Mouse (Mus musculus): ENCODE data around the gene Pcsk2. TPM values are rescaled to one million over a fixed set of nuclear protein-coding genes. Genes with fewer than 3 reads are reported as not detected.

The Pcsk2 gene
- polyA plus RNA-seq, 1 experiment from 2014 or later = 4.5 TPM

DNA sequence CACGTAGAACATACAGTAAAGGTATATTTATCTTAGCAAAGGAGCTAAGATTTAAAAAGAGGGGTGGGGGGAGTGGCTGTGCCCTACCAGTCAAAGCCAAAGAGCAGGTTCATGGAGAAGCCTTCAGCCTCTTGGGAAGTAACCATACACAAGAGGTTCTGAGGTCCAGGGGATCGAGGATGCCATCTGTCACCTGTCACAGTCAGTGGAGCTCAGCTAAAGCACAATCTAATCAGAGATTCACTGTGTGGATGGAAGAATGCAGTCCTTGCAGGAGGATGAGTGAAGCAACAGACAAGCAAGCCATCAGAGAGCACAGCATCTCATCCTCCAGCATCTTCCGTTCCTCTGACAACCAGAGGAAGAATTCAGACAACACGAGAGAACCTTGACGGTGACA is 244.0 kb downstream of the Pcsk2 start:
- Histone ChIP-seq H3K9ac (ENCODE audit: low read depth, low read length) (no peak overlapping the region), H3K27me3 (ENCODE audit: control insufficient read depth, insufficient read depth, low read length) (no peaks in the 10 kb centered on the region), H3K4me3 (ENCODE audit: low read depth, low read length) (no peak overlapping the region), H3K4me2 (replicated peaks; ENCODE audit: low read depth, low read length) (no peak overlapping the region), H3K27ac (ENCODE audit: low read depth, low read length) (no peak overlapping the region), H3K9me3 (ENCODE audit: control insufficient read depth, low read length) (no peaks in the 10 kb centered on the region), H3K36me3 (ENCODE audit: control insufficient read depth, insufficient read depth, low read length) (no peaks in the 10 kb centered on the region), H3K4me1 (replicated peaks; ENCODE audit: control insufficient read depth, insufficient read depth, low read length) (no peaks in the 10 kb centered on the region)
- 89% methylated on average over 5 of the region's 5 CpGs for whole genome bisulfite sequencing
- DNase-seq (ENCODE audit: low spot score) (no peak), ATAC-seq (ENCODE audit: low FRiP score) (no peak)

DNA sequence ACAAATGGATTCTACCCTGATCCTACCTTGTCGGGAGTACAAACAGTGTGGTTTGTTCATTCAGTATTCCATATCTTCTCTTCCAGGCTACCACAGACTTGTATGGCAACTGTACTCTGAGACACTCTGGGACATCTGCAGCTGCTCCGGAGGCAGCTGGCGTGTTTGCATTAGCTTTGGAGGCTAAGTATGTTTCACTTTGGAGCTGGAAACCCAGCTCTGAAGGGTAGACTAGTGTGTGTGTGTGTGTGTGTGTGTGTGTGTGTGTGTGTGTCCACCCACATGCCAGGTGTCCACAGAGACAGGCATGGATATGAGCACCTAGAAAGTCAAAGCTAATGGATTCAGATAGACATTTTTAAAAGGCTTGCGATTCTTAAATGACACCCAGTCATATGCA is 249.9 kb downstream of the Pcsk2 start:
- Histone ChIP-seq H3K27me3 (ENCODE audit: control insufficient read depth, insufficient read depth, low read length) (no peaks in the 10 kb centered on the region), H3K36me3 (ENCODE audit: control insufficient read depth, insufficient read depth, low read length) (no peaks in the 10 kb centered on the region), H3K4me1 (replicated peaks; ENCODE audit: control insufficient read depth, insufficient read depth, low read length) (no peaks in the 10 kb centered on the region), H3K9me3 (ENCODE audit: control insufficient read depth, low read length) (no peaks in the 10 kb centered on the region), H3K27ac (ENCODE audit: low read depth, low read length) (no peak overlapping the region), H3K4me3 (ENCODE audit: low read depth, low read length) (no peak overlapping the region), H3K9ac (ENCODE audit: low read depth, low read length) (no peak overlapping the region), H3K4me2 (replicated peaks; ENCODE audit: low read depth, low read length) (no peak overlapping the region)
- no peak for DNase-seq (ENCODE audit: low spot score)
- no peak for ATAC-seq (ENCODE audit: low FRiP score)
- WGBS = 92% methylated on average over 4 of the region's 4 CpGs

DNA sequence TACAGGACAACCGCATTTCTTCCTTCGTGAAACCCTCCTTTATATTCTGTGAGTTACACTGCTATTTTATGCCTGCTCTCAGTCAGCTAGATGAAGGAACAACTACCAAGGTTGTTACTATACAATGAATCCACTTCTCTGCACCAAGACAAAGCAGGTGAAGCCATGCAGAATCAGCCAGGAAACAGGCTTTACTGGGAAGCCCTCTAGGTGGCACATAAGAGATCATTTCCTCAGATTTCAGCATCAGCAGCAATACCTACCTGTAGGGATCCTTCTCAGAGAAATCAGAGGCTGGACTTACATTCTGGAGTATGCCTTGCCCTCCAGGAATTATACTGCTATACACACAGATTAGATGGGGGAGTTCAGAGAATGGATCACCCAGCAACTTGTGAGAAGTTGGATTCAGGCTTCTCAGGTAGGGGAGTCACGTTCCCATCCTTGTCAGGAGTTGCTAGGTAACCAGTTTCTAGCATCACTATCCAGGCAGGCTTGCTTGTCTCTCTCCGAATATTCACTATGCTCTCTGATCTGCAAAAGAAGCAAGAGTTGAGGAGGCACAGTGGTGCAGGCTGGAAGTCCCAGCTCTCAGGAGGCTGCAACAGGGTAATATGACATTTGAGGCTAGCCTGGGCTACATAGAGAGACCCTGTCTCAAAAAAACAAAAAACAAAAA is 250.5 kb downstream of the Pcsk2 start:
- ATAC-seq (ENCODE audit: low FRiP score) (no peak), DNase-seq (ENCODE audit: low spot score) (no peak)
- no peaks in the 10 kb centered on the region for H3K9me3 ChIP-seq (ENCODE audit: control insufficient read depth, low read length)
- no peak overlapping the region for H3K27ac ChIP-seq (ENCODE audit: low read depth, low read length)
- H3K4me3 ChIP-seq (ENCODE audit: low read depth, low read length) = no peak overlapping the region
- no peaks in the 10 kb centered on the region for H3K27me3 ChIP-seq (ENCODE audit: control insufficient read depth, insufficient read depth, low read length)
- H3K4me1 ChIP-seq (replicated peaks; ENCODE audit: control insufficient read depth, insufficient read depth, low read length) = no peaks in the 10 kb centered on the region
- WGBS = 73% methylated on average over 4 of the region's 4 CpGs
- H3K4me2 ChIP-seq (replicated peaks; ENCODE audit: low read depth, low read length) = no peak overlapping the region
- no peak overlapping the region for H3K9ac ChIP-seq (ENCODE audit: low read depth, low read length)
- no peaks in the 10 kb centered on the region for H3K36me3 ChIP-seq (ENCODE audit: control insufficient read depth, insufficient read depth, low read length)

DNA sequence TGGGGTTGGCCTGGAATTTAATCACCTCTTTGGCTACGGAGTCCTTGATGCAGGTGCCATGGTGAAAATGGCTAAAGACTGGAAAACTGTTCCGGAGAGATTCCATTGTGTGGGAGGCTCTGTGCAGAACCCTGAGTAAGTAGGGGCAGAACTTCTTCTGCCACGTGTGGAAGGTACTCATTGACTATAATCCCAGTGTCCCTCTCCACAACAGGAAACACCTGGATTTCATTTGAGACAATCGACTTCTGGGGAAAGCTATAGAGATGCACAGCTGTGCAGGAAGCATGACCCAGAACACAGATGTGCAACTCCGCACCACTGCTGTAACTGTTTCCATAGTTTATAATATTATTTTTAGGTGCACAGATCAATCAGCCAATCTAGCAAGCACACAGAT is 255.1 kb downstream of the Pcsk2 start:
- no peak overlapping the region for H3K9ac ChIP-seq (ENCODE audit: low read depth, low read length)
- no peaks in the 10 kb centered on the region for H3K36me3 ChIP-seq (ENCODE audit: control insufficient read depth, insufficient read depth, low read length)
- no peak overlapping the region for H3K4me3 ChIP-seq (ENCODE audit: low read depth, low read length)
- no peak for ATAC-seq (ENCODE audit: low FRiP score)
- no peaks in the 10 kb centered on the region for H3K9me3 ChIP-seq (ENCODE audit: control insufficient read depth, low read length)
- H3K4me1 ChIP-seq (replicated peaks; ENCODE audit: control insufficient read depth, insufficient read depth, low read length) = no peaks in the 10 kb centered on the region
- no peak overlapping the region for H3K27ac ChIP-seq (ENCODE audit: low read depth, low read length)
- DNase-seq (ENCODE audit: low spot score) = no peak
- no peak overlapping the region for H3K4me2 ChIP-seq (replicated peaks; ENCODE audit: low read depth, low read length)
- H3K27me3 ChIP-seq (ENCODE audit: control insufficient read depth, insufficient read depth, low read length) = no peaks in the 10 kb centered on the region
- WGBS = 79% methylated on average over 5 of the region's 5 CpGs

DNA sequence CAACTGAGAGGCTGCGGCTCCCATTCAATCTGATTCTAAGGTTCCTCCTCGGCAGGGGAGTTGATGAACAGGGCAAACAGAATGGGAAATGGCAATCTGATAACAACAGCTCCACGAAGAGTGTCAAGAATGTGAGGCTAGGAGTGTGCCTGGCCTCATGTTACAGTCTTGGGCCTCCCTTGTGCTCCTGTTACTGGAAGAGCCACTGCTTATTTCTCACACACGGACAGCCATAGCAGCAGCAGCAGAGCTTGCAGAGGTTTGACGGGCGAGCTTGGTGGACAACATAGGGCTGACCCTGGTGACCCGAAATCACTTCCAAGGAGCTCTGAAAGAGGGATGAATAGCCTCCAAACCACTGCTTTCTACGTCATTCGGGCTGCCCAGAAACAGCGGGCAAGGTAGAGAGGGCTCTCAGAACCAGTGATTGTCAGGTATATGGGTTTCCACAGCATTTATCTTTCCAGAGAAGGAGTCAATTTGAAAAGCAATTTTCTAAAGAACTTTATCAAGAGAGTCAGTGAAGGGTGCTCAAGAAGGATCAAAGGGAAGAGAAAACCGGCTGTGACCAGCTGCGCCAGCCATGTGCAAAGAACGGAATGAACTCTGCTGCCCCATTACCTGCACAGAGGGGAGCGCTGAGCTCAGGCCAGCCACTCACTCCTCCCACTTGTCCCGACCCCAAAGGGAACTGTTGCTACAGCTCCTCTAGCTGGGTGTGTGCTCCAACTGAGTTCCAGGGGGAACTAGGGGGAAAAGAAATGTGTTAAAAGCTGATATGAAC is 260.4 kb downstream of the Pcsk2 start:
- Histone ChIP-seq H3K4me2 (replicated peaks; ENCODE audit: low read depth, low read length) (no peak overlapping the region), H3K4me3 (ENCODE audit: low read depth, low read length) (no peak overlapping the region), H3K9me3 (ENCODE audit: control insufficient read depth, low read length) (no peaks in the 10 kb centered on the region), H3K27me3 (ENCODE audit: control insufficient read depth, insufficient read depth, low read length) (no peaks in the 10 kb centered on the region), H3K4me1 (replicated peaks; ENCODE audit: control insufficient read depth, insufficient read depth, low read length) (no peaks in the 10 kb centered on the region), H3K9ac (ENCODE audit: low read depth, low read length) (no peak overlapping the region), H3K36me3 (ENCODE audit: control insufficient read depth, insufficient read depth, low read length) (no peaks in the 10 kb centered on the region), H3K27ac (ENCODE audit: low read depth, low read length) (no peak overlapping the region)
- ATAC-seq (ENCODE audit: low FRiP score) = no peak
- WGBS = 64% methylated on average over 15 of the region's 15 CpGs
- no peak for DNase-seq (ENCODE audit: low spot score)

DNA sequence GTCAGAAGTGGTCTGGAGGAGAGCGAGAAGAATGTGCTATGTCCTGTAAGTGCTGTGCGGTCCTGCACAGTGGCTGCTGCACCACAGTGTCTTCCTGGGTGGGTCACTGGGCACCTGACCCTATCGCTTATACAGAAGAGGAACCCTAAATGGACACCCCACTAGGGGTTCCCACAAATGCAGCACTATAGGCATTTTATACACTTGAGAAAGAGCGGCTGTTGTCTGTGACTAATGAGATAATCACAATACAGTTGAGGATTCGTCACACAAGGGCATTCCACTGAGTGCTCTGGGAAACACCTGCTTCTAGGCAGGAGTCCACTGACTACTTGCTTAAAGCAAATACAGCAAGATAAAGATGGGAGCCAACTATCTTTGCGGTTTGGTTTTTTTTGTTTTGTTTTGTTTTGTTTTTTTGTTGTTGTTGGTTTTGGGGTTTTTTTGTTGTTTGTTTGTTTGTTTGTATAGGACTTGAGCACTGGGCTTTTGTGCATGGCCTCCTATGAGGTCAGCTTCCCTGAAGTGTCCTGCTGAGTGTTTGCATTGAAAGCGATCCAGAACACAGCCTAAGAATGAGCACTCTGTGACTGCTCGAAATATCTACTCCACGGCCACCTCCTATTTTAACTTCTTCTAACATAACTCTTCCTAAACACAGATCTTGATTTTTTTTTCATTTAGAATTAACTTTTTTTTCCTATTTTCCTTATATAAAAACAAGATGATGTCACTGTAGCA is 261.1 kb downstream of the Pcsk2 start:
- ATAC-seq (ENCODE audit: low FRiP score) (no peak), DNase-seq (ENCODE audit: low spot score) (no peak)
- no peak overlapping the region for H3K27ac ChIP-seq (ENCODE audit: low read depth, low read length)
- H3K4me1 ChIP-seq (replicated peaks; ENCODE audit: control insufficient read depth, insufficient read depth, low read length) = no peaks in the 10 kb centered on the region
- H3K4me3 ChIP-seq (ENCODE audit: low read depth, low read length) = no peak overlapping the region
- H3K36me3 ChIP-seq (ENCODE audit: control insufficient read depth, insufficient read depth, low read length) = no peaks in the 10 kb centered on the region
- no peak overlapping the region for H3K4me2 ChIP-seq (replicated peaks; ENCODE audit: low read depth, low read length)
- H3K9me3 ChIP-seq (ENCODE audit: control insufficient read depth, low read length) = no peaks in the 10 kb centered on the region
- H3K27me3 ChIP-seq (ENCODE audit: control insufficient read depth, insufficient read depth, low read length) = no peaks in the 10 kb centered on the region
- no peak overlapping the region for H3K9ac ChIP-seq (ENCODE audit: low read depth, low read length)
- 66% methylated on average over 9 of the region's 9 CpGs for WGBS

DNA sequence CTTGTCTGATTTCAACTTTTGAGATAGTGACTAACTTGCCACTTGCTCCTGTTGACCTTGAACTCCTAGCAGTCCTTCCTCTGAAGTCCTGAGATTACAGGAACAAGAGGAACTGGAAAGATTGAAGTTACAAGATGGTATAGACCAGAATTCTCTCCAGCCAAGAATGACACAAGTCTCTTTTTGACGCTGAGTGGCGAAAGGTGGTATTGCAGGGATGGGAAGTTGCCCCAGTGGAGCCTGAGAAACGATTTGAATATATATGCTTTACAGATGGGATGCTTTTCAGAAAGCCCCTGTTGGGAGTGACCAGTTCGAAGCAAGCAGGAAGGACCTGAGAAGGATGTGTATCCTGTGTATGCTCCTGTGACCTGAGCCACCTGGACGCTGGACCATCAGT is 262.8 kb downstream of the Pcsk2 start:
- WGBS = 64% methylated on average over 5 of the region's 5 CpGs
- DNase-seq (ENCODE audit: low spot score) = peak; percentile 11
- ATAC-seq (ENCODE audit: low FRiP score) = no peak
- no peaks in the 10 kb centered on the region for H3K4me1 ChIP-seq (replicated peaks; ENCODE audit: control insufficient read depth, insufficient read depth, low read length)
- no peaks in the 10 kb centered on the region for H3K9me3 ChIP-seq (ENCODE audit: control insufficient read depth, low read length)
- no peaks in the 10 kb centered on the region for H3K27me3 ChIP-seq (ENCODE audit: control insufficient read depth, insufficient read depth, low read length)
- H3K4me2 ChIP-seq (replicated peaks; ENCODE audit: low read depth, low read length) = no peak overlapping the region
- no peak overlapping the region for H3K9ac ChIP-seq (ENCODE audit: low read depth, low read length)
- no peak overlapping the region for H3K27ac ChIP-seq (ENCODE audit: low read depth, low read length)
- H3K36me3 ChIP-seq (ENCODE audit: control insufficient read depth, insufficient read depth, low read length) = no peaks in the 10 kb centered on the region
- H3K4me3 ChIP-seq (ENCODE audit: low read depth, low read length) = no peak overlapping the region

DNA sequence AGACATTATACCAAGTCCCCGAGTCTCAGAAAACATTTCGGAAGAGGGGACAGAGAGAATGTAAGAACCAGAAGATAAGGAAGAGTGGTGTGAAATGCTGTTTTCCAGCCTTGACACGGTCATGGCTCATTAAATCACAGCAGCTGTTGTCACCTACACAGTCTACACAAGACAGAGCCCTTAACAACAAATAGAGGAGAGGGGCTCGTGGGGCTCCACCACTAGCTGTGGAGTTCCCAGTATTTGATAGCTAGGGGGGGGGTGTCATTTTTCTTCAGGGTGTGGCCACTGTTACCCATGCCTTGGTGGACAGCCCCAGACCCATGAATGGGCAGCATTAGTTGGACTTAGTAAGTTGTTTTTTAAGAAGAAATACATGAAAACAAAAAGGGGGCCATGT is 266.3 kb downstream of the Pcsk2 start:
- H3K36me3 ChIP-seq (ENCODE audit: control insufficient read depth, insufficient read depth, low read length) = no peaks in the 10 kb centered on the region
- H3K27ac ChIP-seq (ENCODE audit: low read depth, low read length) = no peak overlapping the region
- H3K4me2 ChIP-seq (replicated peaks; ENCODE audit: low read depth, low read length) = no peak overlapping the region
- WGBS = 61% methylated on average over 4 of the region's 4 CpGs
- no peak overlapping the region for H3K4me3 ChIP-seq (ENCODE audit: low read depth, low read length)
- ATAC-seq (ENCODE audit: low FRiP score) (no peak), DNase-seq (ENCODE audit: low spot score) (no peak)
- no peaks in the 10 kb centered on the region for H3K4me1 ChIP-seq (replicated peaks; ENCODE audit: control insufficient read depth, insufficient read depth, low read length)
- no peak overlapping the region for H3K9ac ChIP-seq (ENCODE audit: low read depth, low read length)
- H3K27me3 ChIP-seq (ENCODE audit: control insufficient read depth, insufficient read depth, low read length) = no peaks in the 10 kb centered on the region
- H3K9me3 ChIP-seq (ENCODE audit: control insufficient read depth, low read length) = no peaks in the 10 kb centered on the region
